Mouse (Mus musculus) lung, postnatal 0 days (tissue): ENCODE measurements around the gene Ppp1ca.

ENCODE experiments used
- CTCF ChIP-seq: IDR thresholded peaks from 2 replicates; pipeline ENCODE4 v1.5.1; 2016; ENCODE audit warnings: antibody characterized with exemption, mild to moderate bottlenecking
- EP300 ChIP-seq: IDR thresholded peaks from 2 replicates; pipeline ENCODE4 v1.6.1; 2016; ENCODE audit warnings: antibody characterized with exemption, mild to moderate bottlenecking, control low read depth

DNA sequence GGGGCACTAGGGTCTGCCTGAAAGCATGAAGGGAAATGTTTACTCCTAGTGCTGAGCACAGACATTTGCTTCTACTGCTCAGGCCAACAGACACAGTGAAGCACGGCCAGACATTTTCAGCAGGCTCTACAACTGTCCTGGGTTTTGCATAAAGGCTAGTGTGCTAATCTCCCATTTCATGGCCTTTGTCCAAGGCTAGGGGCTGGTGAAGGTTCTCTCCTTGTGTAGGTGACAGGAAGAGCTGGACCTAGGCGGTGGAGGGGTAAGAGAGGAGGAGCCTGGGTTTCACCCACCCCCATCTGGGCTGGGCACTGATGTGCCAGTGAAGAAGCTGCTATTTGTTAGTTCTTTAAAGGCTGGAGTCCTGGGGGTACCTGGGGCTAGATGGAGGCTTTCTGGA, 27.1 kb upstream of the Ppp1ca start:
- no peak for TF ChIP-seq CTCF
- TF ChIP-seq EP300: no peak
